Mouse (Mus musculus): ENCODE measurements around the gene Aco2.

DNA sequence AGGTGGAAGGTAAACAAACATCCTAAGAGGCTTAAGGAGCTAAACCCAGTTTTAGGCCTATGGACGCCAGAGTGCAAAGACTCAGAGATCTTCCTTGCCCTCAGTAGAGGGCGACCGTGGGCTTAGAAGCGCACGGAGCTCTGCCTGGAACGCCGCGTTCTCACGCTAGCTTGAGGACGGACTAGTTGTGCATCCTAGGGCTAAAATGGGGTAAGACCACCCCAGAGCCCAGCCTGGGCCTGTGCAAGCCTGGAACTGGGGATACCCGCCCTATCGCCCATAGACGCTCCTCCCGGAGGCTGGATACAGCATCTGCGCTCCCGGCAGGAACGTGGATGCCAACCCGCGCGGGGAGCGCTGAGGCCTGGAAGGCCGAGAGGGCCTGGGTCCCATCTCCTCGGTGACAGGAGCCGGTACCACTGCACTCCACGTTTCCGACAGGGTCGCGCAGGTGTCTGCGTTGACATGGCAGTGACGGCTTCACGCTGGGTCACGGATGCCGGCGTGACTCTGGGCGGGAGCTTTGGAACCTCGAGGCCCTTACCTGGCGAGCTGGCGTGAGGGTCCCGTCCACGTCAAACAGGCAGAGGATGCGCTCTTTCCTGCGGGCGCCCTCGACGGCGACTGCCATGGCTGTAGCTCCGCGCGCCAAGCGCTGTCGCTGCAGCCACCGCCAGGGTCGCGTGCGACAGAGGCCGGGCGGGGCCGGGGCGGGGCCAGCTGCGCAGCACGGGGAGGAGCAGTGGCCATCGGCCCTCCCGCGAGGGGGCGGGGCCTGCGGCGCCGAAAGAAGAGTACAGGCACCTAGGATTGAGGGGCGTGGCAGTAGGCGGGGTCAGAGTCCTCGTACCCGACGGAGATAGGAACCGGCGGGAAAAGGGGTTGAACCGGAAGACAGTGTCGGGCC is 88.3 kb downstream of the Aco2 start, which contains the start of gene Pmm1:
- TF ChIP-seq CTCF (IDR thresholded peaks at IDR 0.05; ENCODE audit: control insufficient read depth, insufficient read depth, insufficient read length) (peak; percentile 92), MAX (IDR thresholded peaks at IDR 0.05) (peak; percentile 86), USF1 (IDR thresholded peaks at IDR 0.05; ENCODE audit: low read depth) (no peak), MYOD1 (IDR thresholded peaks at IDR 0.05; ENCODE audit: control insufficient read depth, insufficient read length, low read depth) (no peak), MYOG (IDR thresholded peaks at IDR 0.05; ENCODE audit: control insufficient read depth, extremely low read depth, insufficient read length) (no peak), CEBPB (IDR thresholded peaks at IDR 0.05; ENCODE audit: low read depth) (no peak)
